Mouse (Mus musculus) heart, postnatal 0 days (tissue): ENCODE measurements at regions not wholly inside any gene's neighbourhood (a gene's known extent, or its start where the extent isn't known, plus 50 kb on each side); places are given as distances from the start of the nearest gene placed in this dataset.

Experiments
- ATAC-seq: fragments of 200-750 bp; cut with Nextera tagmentation; 2 replicates; pipeline ENCODE4 v1.8.0; 2017; ENCODE audit warnings: low read depth, moderate number of reproducible peaks, moderate library complexity; ENCODE audit not compliant: insufficient read depth
- DNase-seq: peaks from one replicate; pipeline ENCODE4 v3.0.0-alpha.2; 2016; ENCODE audit warnings: low spot score
- H3K27ac ChIP-seq: fragments of 300-500 bp; sonication (generic); 2 replicates; pipeline ENCODE4 v1.5.1; 2014; ENCODE audit warnings: low read depth, mild to moderate bottlenecking
- H3K27me3 ChIP-seq: fragments of 300-500 bp; sonication (generic); 2 replicates; pipeline ENCODE4 v1.6.1; 2014; ENCODE audit warnings: low read length, mixed read lengths; ENCODE audit not compliant: control insufficient read depth, insufficient read depth
- H3K36me3 ChIP-seq: fragments of 300-500 bp; sonication (generic); replicated peaks from 2 replicates; pipeline ENCODE4 v1.6.1; 2014; ENCODE audit warnings: low read length, mixed read lengths; ENCODE audit not compliant: control insufficient read depth, insufficient read depth
- H3K4me1 ChIP-seq: fragments of 300-500 bp; sonication (generic); 2 replicates; pipeline ENCODE4 v1.6.1; 2014; ENCODE audit warnings: antibody characterized with exemption; ENCODE audit not compliant: control insufficient read depth, insufficient read depth
- H3K4me2 ChIP-seq: fragments of 300-500 bp; sonication (generic); 2 replicates; pipeline ENCODE4 v1.6.1; 2014; ENCODE audit warnings: low read depth, mild to moderate bottlenecking, low read length, moderate library complexity
- H3K4me3 ChIP-seq: fragments of 300-500 bp; sonication (generic); 2 replicates; pipeline ENCODE4 v1.5.1; 2014; ENCODE audit warnings: low read depth, low read length
- H3K9ac ChIP-seq: fragments of 300-500 bp; sonication (generic); replicated peaks from 2 replicates; pipeline ENCODE4 v1.6.1; 2014; ENCODE audit warnings: low read depth, low read length, mixed read lengths
- H3K9me3 ChIP-seq: fragments of 300-500 bp; sonication (generic); replicated peaks from 2 replicates; pipeline ENCODE4 v1.6.1; 2016; ENCODE audit warnings: low read length; ENCODE audit not compliant: control insufficient read depth
- CTCF ChIP-seq: IDR thresholded peaks from 2 replicates; pipeline ENCODE4 v1.5.1; 2016; ENCODE audit warnings: antibody characterized with exemption, control low read depth, low read depth
- EP300 ChIP-seq: IDR thresholded peaks from 2 replicates; pipeline ENCODE4 v1.6.1; 2016; ENCODE audit warnings: antibody characterized with exemption, low read depth
- WGBS: fragments of 180-500 bp; shearing (Covaris S2); extraction: QIAGEN DNeasy Blood & Tissue Kit; methylation state at CpG from one replicate; pipeline ENCODE4 v1.1.7; 2014; 5-methylcytosine and 5-hydroxymethylcytosine counted together

DNA sequence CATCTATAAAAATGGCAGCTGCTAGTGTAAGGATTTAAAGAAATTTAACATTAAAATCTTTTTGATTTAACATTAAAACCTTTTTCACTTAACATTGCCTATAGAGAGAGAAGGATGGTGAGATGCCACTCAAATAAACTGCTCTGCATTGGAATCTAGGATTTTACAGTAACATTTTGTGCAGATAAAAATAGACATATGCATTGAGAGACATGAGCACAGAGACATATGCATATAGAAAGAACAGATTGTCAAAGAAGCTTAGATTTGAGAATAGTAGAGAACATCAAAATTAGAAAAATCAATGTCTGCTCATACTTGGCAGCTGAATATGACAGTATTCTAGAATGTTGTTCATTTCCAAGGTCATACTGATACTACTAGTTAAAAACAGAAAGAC, 220.2 kb downstream of the Arap2 start:
- ATAC-seq (no peak), DNase-seq (no peak)
- TF ChIP-seq CTCF (no peak), EP300 (no peak)
- no peak overlapping the region for H3K4me3 ChIP-seq
- no peak overlapping the region for H3K4me2 ChIP-seq
- no peaks in the 10 kb centered on the region for H3K27me3 ChIP-seq
- H3K9me3 ChIP-seq = no peaks in the 10 kb centered on the region
- no peaks in the 10 kb centered on the region for H3K36me3 ChIP-seq
- H3K27ac ChIP-seq = no peak overlapping the region
- no peaks in the 10 kb centered on the region for H3K4me1 ChIP-seq
- no peak overlapping the region for H3K9ac ChIP-seq

DNA sequence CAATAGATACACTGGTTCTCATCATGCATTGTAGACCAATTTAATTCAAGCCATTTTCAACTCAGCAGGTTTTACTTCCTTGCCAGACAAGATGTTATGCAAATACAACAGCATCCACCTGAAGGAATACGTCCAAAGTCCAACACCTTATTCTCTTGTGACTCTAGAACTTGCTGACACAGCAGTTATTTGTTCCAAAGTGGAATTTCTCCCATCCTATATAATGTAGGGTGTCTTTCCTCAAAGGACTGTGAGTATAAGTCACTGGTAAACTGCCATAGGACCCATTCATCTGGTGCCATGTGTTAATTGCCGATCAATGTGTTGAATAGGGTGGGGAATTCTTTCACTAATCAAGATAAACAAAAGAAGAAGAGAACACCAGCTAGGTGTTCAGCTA, 226.7 kb downstream of the Arap2 start:
- no peak overlapping the region for H3K9ac ChIP-seq
- TF ChIP-seq EP300 = no peak
- no peak for TF ChIP-seq CTCF
- ATAC-seq = no peak
- no peaks in the 10 kb centered on the region for H3K27me3 ChIP-seq
- 93% methylated on average over 2 of the region's 2 CpGs for WGBS
- H3K27ac ChIP-seq = no peak overlapping the region
- DNase-seq = no peak
- no peaks in the 10 kb centered on the region for H3K36me3 ChIP-seq
- H3K4me1 ChIP-seq = no peaks in the 10 kb centered on the region
- no peak overlapping the region for H3K4me2 ChIP-seq
- no peak overlapping the region for H3K4me3 ChIP-seq
- H3K9me3 ChIP-seq = no peaks in the 10 kb centered on the region

DNA sequence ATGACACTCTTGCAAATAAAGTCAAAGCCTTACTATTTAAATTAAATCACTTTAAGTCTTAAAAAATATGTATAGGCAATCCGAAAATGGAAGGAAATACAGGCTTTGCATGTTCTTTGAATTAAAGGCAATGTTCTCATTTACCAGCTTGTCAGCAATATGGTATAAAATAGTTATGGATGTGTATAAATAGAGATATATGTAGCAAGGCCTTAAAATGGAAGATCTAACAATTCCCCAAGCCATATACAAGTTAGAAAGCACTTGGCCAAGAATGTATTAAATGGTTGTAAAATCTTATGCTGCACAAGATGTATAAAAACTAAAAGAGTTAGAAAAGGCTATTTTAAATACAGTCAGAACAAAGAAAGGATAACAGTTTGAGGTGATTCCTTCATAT, 254.1 kb downstream of the Arap2 start:
- Histone ChIP-seq H3K4me1 (no peaks in the 10 kb centered on the region), H3K27me3 (no peaks in the 10 kb centered on the region), H3K4me3 (no peak overlapping the region), H3K36me3 (no peaks in the 10 kb centered on the region), H3K4me2 (no peak overlapping the region), H3K9ac (no peak overlapping the region), H3K9me3 (no peaks in the 10 kb centered on the region), H3K27ac (no peak overlapping the region)
- DNase-seq (no peak), ATAC-seq (no peak)
- WGBS = 70% methylated on average over 1 of the region's 1 CpGs
- no peak for TF ChIP-seq CTCF

DNA sequence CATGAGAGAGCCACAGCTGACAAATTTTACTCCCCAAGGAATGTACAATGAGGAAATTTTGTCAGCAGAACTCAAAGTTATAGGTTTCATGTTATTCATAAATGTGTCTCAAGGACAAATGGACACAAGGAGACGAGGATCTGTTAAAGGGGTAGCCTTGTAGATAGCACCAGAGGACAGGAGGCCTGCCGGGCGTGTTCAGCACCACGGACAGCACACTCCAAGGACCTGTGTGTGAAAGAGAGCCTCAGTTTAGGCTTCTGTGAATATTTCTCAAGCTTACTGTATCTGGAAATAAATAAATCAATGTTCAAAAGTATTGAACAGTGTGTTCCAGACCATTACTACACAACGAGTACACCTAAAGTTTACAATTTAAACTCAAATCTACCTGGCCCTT, 282.4 kb downstream of the Arap2 start:
- WGBS = 21% methylated on average over 5 of the region's 5 CpGs
- no peak overlapping the region for H3K9ac ChIP-seq
- H3K4me2 ChIP-seq = no peak overlapping the region
- DNase-seq (no peak), ATAC-seq (no peak)
- H3K9me3 ChIP-seq = no peaks in the 10 kb centered on the region
- H3K4me3 ChIP-seq = no peak overlapping the region
- TF ChIP-seq EP300 (no peak), CTCF (no peak)
- no peaks in the 10 kb centered on the region for H3K4me1 ChIP-seq
- H3K36me3 ChIP-seq = no peaks in the 10 kb centered on the region
- no peaks in the 10 kb centered on the region for H3K27me3 ChIP-seq
- H3K27ac ChIP-seq = no peak overlapping the region

DNA sequence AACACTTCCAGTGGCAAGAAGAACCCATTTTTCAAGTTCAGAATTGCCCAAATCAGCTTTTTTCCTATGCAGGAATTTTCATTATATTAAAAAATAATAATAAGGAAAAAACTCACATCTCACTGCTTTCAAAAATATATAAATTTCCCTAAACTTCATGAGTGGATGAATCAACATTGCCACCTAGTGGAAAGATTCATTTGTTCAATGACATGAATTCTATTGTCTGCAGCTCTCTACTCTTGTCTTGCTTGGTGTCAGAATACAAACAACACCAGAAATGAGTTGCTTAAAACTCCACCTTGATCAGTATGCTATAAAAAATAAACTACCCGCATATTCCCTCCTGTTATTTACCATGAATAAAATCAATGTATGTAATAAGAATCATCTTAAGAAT, 285.0 kb downstream of the Arap2 start:
- no peak overlapping the region for H3K4me3 ChIP-seq
- WGBS = 20% methylated on average over 1 of the region's 1 CpGs

DNA sequence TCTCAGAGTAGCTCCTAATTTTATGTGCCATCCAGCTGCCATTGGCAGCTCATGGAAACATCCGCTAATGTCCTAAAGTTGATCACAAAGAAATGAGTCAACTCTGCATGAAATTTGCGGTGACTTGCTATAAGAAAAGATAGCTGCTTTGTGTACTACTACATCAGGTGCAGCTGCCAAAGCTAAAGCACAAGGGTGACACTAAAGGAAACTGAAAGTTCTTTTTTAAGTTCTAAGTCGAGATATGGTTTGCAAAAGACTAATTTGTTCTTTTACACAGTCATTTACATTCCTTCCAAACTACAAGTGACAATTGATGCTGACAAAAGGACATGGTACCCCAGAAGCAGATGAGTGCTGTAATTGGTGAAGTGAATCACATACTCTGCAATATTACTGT, 292.5 kb downstream of the Arap2 start:
- Histone ChIP-seq H3K4me1 (no peaks in the 10 kb centered on the region), H3K36me3 (no peaks in the 10 kb centered on the region), H3K4me2 (no peak overlapping the region), H3K9me3 (no peaks in the 10 kb centered on the region), H3K9ac (no peak overlapping the region), H3K4me3 (no peak overlapping the region), H3K27ac (no peak overlapping the region), H3K27me3 (no peaks in the 10 kb centered on the region)
- DNase-seq (no peak), ATAC-seq (no peak)
- TF ChIP-seq CTCF (no peak), EP300 (no peak)
- WGBS = 69% methylated on average over 3 of the region's 3 CpGs

More for the DNA sequence above, 285.0 kb downstream of the Arap2 start:
- ATAC-seq = no peak
- H3K9ac ChIP-seq = no peak overlapping the region
- no peak overlapping the region for H3K27ac ChIP-seq
- no peaks in the 10 kb centered on the region for H3K36me3 ChIP-seq
- H3K4me2 ChIP-seq = no peak overlapping the region
- no peak for DNase-seq
- no peaks in the 10 kb centered on the region for H3K27me3 ChIP-seq
- TF ChIP-seq CTCF (peak; percentile 27; the same call in 1 of the 2 replicates), EP300 (no peak)
- H3K9me3 ChIP-seq = no peaks in the 10 kb centered on the region
- H3K4me1 ChIP-seq = no peaks in the 10 kb centered on the region
